Mouse (Mus musculus) heart, adult 2 months (tissue): ENCODE measurements around the gene D630045J12Rik.

Source experiments
- CTCF ChIP-seq: fragments of 200-600 bp; IDR thresholded peaks from 2 replicates; pipeline ENCODE4 v1.8.1; 2022; ENCODE audit warnings: antibody characterized with exemption, mild to moderate bottlenecking, moderate library complexity
- EP300 ChIP-seq: fragments of 200-500 bp; IDR thresholded peaks from 2 replicates; pipeline ENCODE4 v1.6.1; 2011; ENCODE audit warnings: low read depth, low read length, control low read depth; ENCODE audit not compliant: insufficient read depth
- POLR2A ChIP-seq: fragments of 200-500 bp; IDR thresholded peaks from 2 replicates; pipeline ENCODE4 v1.6.1; 2011; ENCODE audit warnings: mild to moderate bottlenecking, low read depth, low read length, control low read depth; ENCODE audit not compliant: insufficient read depth

DNA sequence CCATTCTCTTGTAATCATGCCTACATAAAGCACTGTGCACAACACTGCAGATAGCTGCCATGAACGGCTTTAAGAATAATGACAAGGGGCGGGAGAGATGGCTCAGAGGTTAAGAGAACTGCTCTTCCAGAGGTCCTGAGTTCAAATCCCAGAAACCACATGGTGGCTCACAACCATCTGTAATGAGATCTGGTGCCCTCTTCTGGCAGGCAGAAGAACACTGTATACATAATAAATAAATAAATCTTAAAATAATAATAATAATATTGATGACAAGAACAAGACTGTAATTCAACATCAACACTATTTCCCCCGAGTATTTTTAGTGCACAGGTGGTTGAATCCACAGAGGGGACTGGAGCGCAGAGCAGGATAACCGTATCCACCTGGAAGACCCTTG lies 97.6 kb downstream of the D630045J12Rik start:
- TF ChIP-seq POLR2A (no peak), CTCF (peak; percentile 52), EP300 (no peak)
